Mouse (Mus musculus) spleen, postnatal 4 days (tissue): ENCODE measurements at regions not wholly inside any gene's neighbourhood (a gene's known extent, or its start where the extent isn't known, plus 50 kb on each side); places are given as distances from the start of the nearest gene placed in this dataset.

ENCODE experiments used
- DNase-seq, 2 experiments: peaks; one replicate each; pipeline ENCODE4 v3.0.0; 2022; ENCODE audit warnings: low spot score in 2 of 2

DNA sequence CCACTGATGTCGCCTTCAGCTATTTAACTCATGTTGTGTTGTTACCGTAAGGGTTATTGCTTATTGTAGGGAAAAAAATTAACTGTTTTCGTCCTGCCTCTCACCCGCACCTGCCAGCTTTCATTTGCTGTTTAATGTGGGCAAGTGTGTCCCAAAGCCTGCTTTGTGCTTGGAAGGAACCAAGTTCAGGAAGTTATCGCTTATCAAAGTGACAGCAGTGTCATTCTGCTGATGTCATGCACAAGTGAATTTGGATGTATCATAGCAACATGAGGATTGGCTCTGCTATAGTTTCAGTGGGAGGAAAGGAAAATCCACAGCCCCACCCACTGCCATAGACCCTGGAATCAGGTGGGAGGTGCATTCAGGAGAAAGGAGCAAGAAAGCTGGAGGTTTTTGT, 276.5 kb downstream of the Rnf144b start:
- no peak for DNase-seq

- DNase-seq = no peak
Measured at GRCm38 (mm10) chr13:47413261-47413660, 290.8 kb downstream of the Rnf144b start.

GRCm38 (mm10) chr13:47413940-47414339, 291.5 kb downstream of the Rnf144b start:
- no peak for DNase-seq

- DNase-seq = no peak
Measured at GRCm38 (mm10) chr13:47429856-47430365, 307.5 kb downstream of the Rnf144b start.

- no peak for DNase-seq
Measured at GRCm38 (mm10) chr13:47430409-47430808, 308.0 kb downstream of the Rnf144b start.

GRCm38 (mm10) chr13:47435631-47436030, 313.2 kb downstream of the Rnf144b start:
- DNase-seq = no peak

DNA sequence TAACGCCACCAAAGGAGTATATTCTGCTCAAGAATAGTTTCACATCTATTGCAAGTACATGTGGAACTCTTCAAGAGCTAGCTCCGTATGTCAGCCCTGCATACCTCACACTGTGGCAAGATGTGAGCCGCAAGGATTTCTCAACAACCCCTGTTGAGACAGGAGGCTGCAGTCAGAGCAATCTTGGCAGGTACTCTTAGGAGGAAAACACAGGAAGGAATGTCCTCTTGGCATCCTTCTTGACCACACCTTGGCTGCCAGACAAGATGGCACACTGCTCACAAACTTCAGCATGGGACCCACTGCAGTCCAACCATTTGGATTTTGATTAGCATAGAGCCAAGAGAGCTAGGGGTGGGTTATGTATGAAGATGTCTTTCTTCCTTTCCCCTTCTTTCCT, 322.4 kb downstream of the Rnf144b start:
- DNase-seq = no peak

DNA sequence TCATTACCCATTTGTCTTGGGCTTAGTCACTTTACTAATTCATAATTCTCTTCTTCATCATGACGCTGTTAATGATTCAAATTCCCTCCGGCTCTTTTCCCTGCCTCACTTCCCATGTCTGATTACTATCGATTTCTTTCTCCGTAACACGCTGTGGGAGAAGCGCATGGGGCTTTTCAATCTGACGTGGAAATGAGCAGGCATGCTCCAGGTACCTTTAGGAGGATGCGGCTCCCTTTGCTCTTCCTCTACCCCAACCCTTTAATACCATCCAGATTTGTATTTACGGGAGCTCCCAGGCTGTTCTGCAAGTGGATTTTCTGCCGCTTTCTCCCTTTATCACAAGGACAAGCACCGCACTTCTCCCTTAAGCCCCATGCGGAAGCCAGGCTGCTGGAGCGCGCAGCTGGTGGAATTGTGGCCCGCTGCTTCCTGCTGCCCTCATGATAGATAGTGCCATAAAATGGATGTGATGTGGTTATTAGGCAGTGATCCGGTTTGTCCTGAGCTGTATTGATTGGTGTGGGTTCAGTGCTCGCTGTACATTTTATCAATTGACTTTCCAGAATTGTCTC, 329.8 kb downstream of the Rnf144b start:
- no peak for DNase-seq

GRCm38 (mm10) chr13:47462148-47462547, 339.7 kb downstream of the Rnf144b start:
- no peak for DNase-seq

DNA sequence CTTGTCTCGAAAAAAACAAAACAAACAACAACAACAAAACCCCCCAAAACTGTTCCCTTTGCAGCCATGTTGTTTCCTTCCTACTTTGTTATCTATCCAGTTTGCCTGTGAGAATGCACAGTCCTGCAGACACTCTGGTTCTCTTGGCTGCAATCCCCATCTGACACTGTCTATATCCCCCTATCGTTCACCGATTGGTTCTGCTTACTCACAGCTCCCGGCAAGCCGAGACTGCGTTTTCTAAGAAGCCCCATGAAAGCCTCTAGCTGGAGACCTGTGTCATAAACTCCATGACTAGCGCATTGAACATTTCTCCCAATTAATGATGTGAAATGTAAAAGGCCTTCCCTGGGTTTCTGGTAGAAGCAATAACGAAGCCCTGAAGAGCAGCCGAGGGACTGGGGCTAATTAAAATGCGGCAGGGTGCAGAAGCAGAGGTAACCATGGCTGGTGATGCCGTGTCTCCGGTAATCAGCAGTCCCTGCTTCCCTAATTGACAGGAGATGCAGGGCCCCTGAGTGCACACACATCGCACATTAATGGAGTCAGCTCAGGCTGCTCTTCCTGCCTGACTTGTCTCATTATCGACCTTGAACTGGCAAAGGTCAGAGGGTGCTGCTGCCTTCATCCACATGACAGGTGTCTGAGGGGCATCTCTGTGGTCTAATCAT, 349.2 kb downstream of the Rnf144b start:
- no peak for DNase-seq

- no peak for DNase-seq
Measured at GRCm38 (mm10) chr13:47480159-47480558, 357.7 kb downstream of the Rnf144b start.

DNA sequence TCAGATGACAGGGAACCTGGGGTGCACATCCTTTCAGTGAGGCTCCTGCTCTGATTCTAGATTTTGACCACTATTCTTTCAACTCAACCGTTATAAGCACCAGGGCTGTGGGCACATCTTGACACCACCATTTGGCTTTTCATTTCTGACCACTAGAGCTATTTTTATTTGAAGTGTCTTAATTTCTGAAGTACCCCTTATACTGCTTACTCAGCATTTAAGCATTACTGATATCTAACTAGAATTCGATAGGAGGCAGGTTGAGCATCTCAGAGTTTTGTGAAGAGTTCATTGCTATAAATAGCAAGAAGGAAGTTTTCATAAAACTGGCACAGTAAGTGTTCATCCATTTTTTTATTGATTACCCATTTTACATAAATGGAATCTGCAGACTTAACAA, 362.4 kb downstream of the Rnf144b start:
- no peak for DNase-seq

DNA sequence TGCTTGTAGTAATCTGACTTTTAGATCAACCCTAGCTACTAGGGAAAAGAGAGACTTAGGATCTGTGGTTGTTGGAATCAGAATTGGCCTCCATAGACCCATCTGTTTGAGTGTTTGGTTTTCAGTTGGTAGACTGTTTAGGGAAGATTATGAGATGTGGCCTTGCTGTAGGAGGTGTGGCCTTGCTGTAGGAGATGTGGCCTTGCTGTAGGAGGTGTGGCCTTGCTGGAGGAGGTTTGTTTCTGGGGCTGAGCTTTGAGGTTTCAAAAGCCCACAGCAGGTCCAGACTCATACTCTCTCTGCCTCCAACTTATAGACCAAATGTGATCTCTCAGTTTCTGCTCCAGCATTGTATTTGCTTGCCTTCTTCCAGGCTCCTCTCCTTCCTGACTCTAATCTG, 363.7 kb downstream of the Rnf144b start:
- no peak for DNase-seq

DNA sequence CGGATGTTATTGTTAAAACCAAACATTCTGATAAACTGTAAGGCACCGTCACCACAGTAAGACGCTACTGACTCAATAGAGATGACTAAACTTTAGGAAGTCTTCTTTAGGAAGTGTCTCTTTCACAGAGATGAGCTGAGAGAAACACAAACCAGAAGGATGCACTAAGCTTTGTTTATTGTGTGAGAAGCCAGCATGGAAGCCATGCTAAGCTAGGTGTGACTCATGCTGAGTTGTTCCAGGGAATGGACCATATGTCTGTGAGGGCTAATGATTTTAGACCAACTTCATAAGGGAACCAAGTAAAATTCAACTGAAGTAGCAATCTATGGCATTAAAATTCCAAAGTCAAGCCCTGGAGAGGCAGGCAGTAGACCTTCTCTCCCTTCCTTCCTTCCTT, 364.2 kb downstream of the Rnf144b start:
- DNase-seq = no peak

DNA sequence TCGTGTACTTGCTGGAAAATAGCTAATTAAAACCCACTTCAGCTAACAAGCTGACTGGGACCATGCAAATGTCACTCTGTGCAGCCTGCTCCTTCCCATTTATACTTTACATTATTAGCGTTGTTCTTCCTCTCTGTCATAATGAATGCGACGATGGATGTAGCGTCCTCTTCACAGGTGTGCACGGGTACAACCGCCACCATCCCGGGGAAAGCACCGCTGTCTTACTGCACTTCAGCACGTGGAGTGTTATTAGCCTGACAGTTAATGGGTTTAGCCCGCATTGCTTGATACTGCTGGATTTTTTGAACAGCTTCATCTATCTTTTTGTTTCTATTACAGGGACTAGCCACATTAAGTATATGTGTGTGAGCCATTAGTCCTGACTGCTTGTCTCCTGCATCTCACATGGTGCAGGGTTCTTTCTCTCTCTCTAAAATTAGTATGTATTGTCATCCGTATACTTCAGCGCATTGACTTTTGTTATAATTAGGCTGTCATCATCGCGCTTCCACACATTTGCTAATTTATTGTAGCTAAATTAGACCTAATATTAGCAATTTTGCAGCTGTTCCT, 383.0 kb downstream of the Rnf144b start:
- no peak for DNase-seq

- no peak for DNase-seq
Measured at GRCm38 (mm10) chr13:47532935-47533334, 410.5 kb downstream of the Rnf144b start.

GRCm38 (mm10) chr13:47537156-47537555, 414.7 kb downstream of the Rnf144b start:
- no peak for DNase-seq

DNA sequence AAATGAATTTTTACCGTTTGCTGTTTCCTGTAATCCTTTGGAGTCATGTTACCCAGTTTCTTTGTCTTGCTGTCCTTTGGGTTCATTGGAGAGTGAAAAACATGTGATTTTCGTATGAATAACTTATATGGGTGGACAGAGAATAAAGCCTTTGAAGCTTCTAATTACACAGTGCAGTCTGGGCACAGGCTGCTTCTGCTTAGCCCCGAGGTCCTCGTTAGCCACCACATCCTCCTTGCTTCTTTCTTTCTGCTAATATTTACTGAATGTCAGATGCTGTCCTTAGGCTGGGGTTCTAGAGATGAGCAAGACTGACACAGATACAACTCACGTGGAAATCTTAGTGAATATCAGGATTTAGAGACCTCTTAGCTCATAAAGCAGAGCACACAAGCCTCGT, 427.2 kb downstream of the Rnf144b start:
- no peak for DNase-seq

GRCm38 (mm10) chr13:47552251-47552650, 429.8 kb downstream of the Rnf144b start:
- no peak for DNase-seq

DNA sequence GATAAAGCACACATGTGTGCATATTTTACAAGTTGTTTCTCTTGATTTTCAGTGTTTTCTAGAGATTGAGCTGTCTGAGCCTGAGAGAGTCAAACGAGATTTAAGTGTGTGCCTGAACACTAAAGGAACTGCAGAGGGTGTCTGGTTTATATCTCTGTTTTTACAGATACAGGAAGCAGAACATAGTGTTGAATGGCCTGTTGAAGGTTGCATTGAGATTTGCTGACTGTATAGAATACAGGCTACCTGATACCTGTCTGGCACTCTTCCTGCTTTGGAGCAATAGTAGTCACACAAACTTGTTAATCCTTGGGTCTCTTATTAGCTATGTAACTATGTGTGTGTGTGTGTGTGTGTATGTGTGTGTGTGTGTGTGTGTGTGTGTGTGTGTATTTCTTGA, 431.7 kb downstream of the Rnf144b start:
- DNase-seq = no peak

DNA sequence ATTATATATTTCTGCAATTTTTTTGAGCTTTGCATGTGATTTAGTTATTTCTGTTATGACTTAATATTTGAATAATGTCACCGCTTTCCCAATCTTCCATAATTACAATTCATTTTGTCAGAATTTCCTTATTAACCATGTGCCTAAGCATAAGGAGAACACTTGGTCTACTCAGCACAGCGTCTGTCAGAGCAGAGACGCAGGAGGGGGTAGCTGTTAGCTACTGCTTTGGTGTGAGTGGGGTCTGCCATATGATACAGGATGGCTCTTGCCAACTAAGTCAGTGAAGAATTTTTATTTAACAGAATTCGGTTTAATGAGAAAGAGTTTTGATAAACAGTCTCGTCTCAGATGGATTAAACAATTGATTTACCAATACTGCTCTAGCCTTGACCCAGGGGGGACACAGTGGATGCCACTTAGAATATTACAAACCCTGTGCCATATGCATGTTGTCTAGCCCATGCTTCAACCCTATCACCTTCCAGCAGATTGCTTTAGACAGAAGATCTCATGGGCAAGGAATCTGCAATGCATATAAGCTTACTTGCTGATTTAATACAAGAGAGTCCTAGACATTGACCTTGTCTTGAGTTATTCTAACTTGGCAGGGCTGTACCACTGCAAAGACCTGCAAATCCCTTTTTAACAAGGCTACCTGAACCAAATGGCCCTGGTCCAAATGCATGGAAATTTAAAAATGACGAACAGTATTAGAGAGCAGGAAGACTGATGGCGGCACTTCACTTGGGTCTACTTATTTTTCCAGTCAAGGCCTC, 434.9 kb downstream of the Rnf144b start:
- DNase-seq = no peak

DNA sequence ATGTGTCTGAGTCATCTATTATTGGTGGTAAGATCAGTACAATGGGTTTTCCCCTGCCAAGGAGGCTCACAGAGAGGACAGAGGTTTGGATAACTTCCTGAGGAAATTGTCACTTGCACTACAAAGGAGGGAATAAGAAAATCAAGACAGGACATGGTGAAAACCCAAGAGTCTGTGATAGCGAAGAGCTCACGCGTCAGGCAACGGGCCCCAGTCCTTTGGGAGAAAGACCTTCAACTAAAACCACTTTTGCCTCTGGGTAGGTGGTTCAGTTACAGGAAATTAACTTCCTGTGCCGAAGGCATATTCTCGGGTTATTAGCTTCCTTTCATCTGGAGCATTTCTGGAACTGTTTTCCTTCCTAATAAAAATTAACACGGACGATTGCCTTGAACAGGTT, 440.4 kb downstream of the Rnf144b start:
- DNase-seq = no peak

DNA sequence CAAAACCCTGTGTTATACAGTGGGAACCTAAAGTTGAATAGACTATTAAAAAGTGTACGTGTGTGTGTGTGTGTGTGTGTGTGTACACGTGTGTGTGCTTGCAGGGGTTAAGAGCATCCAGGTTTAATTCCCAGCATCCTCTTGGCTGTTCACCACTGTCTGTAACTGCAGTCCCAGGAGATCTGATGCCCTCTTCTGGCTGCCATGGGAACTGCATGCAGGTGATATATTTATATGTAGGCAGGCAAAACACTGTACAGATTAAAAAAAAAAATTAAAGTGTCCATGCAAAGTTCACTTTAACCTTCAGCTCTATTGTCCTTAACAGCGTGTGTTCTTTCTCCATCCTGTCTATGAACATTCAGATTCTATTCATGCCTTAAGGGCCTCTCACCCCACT, 454.1 kb downstream of the Rnf144b start:
- no peak for DNase-seq
